Mouse (Mus musculus): Measurements from ENCODE around the gene Brpf1. TPM values are rescaled to one million over a fixed set of nuclear protein-coding genes. Genes with fewer than 3 reads are reported as not detected.

Brpf1 gene
- polyA plus RNA-seq, 1 experiment = 24.2 TPM

DNA sequence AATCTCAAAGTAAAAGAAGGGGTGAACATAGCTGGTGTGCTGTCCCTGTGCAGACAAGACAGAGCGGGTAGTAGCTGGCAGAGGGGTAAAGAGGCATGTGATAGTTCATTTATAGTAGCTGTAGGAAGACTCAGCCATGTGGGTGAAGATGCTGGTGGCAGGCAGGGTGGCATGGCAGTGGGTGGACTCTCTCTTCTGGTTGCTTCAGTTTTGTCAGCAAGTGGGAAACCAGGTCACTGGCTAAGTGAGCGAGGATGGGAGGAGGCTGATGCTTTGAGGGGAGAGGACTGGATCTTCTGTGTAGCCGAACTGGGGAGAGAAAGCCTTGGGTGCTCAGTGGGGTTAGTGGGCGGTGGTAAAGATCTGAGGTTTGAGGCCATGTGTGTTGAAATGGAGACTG lies 19.7 kb upstream of the Brpf1 start:
- DNase-seq (ENCODE audit: low read depth in 1 of 2, low spot score in 2 of 2) = no peak
- Histone ChIP-seq H3K4me1 (ENCODE audit: control insufficient read depth, insufficient read depth, insufficient read length) (peaks cover 1% of the 10 kb centered on the region; the same call in 1 of the 2 replicates), H3K27ac (ENCODE audit: insufficient read depth, low read length) (no peak overlapping the region), H3K36me3 (ENCODE audit: control insufficient read depth, insufficient read depth, low read length) (no peaks in the 10 kb centered on the region), H3K27me3 (ENCODE audit: control insufficient read depth, insufficient read depth, low read length) (peaks cover 4% of the 10 kb centered on the region; the same call in 1 of the 2 replicates), H3K4me3 (ENCODE audit: extremely low read depth, insufficient read depth, insufficient read length) (no peak overlapping the region)
- TF ChIP-seq POLR2A (IDR thresholded peaks at IDR 0.05; ENCODE audit: low read depth, low read length) (no peak), CTCF (IDR thresholded peaks at IDR 0.05; ENCODE audit: extremely low read depth, insufficient read depth, insufficient read length, insufficient replicate concordance) (no peak)
- 80% methylated on average over 4 of the region's 4 CpGs for WGBS

GRCm38 (mm10) chr6:113289346-113289745 lies 17.6 kb upstream of the Brpf1 start:
- Histone ChIP-seq H3K27ac (ENCODE audit: insufficient read depth, low read length) (no peak overlapping the region), H3K4me3 (ENCODE audit: extremely low read depth, insufficient read depth, insufficient read length) (no peak overlapping the region), H3K4me1 (ENCODE audit: control insufficient read depth, insufficient read depth, insufficient read length) (no peaks in the 10 kb centered on the region; the same call in 1 of the 2 replicates), H3K36me3 (ENCODE audit: control insufficient read depth, insufficient read depth, low read length) (no peaks in the 10 kb centered on the region), H3K27me3 (ENCODE audit: control insufficient read depth, insufficient read depth, low read length) (no peaks in the 10 kb centered on the region)
- DNase-seq (ENCODE audit: low read depth in 1 of 2, low spot score in 2 of 2) = no peak
- TF ChIP-seq CTCF (IDR thresholded peaks at IDR 0.05; ENCODE audit: extremely low read depth, insufficient read depth, insufficient read length, insufficient replicate concordance) = no peak
- TF ChIP-seq POLR2A (IDR thresholded peaks at IDR 0.05; ENCODE audit: low read depth, low read length) = no peak
- 82% methylated on average over 15 of the region's 15 CpGs for WGBS

DNA sequence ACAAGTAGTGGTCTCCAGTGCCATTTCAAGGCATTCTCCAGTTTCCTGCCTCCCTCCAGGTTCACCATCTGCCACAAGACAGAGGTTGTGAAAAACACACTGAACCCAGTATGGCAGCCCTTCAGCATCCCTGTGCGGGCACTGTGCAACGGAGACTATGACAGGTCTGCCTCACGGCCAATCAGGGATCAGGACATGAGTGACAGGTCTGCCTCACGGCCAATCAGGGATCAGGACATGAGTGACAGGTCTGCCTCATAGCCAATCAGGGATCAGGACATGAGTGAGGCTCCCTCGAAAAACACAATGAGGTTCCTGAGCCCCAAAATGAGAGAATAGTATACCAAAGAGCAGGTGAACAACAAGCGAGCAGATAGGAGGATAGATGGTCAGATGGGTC lies 16.6 kb upstream of the Brpf1 start:
- no peak for TF ChIP-seq POLR2A (IDR thresholded peaks at IDR 0.05; ENCODE audit: low read depth, low read length)
- Histone ChIP-seq H3K27ac (ENCODE audit: insufficient read depth, low read length) (no peak overlapping the region), H3K4me1 (ENCODE audit: control insufficient read depth, insufficient read depth, insufficient read length) (no peaks in the 10 kb centered on the region), H3K4me3 (ENCODE audit: extremely low read depth, insufficient read depth, insufficient read length) (no peak overlapping the region), H3K27me3 (ENCODE audit: control insufficient read depth, insufficient read depth, low read length) (no peaks in the 10 kb centered on the region), H3K36me3 (ENCODE audit: control insufficient read depth, insufficient read depth, low read length) (no peaks in the 10 kb centered on the region)
- DNase-seq (ENCODE audit: low read depth in 1 of 2, low spot score in 2 of 2) = no peak
- WGBS = 78% methylated on average over 6 of the region's 6 CpGs

DNA sequence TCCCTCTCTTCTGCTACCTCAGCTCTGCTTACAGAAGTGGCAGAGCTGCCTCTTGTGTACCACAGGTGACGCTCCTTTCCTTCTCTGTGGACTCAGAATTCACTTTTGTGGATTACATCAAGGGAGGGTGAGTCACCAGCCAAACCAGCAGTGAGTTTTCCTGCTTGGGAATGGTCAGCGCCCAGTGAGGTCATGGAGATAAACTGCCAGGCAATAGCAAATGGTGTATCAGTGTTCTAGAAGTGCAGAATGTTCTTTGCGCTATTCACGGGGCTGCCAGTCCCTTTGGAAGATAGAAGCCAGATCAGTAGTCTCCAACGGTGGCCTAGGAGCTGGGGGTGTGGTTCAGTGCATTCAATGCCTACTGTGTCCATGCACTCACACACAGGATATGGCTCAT lies 14.0 kb upstream of the Brpf1 start:
- Histone ChIP-seq H3K4me3 (ENCODE audit: extremely low read depth, insufficient read depth, insufficient read length) (no peak overlapping the region), H3K27me3 (ENCODE audit: control insufficient read depth, insufficient read depth, low read length) (no peaks in the 10 kb centered on the region), H3K36me3 (ENCODE audit: control insufficient read depth, insufficient read depth, low read length) (no peaks in the 10 kb centered on the region), H3K27ac (ENCODE audit: insufficient read depth, low read length) (no peak overlapping the region), H3K4me1 (ENCODE audit: control insufficient read depth, insufficient read depth, insufficient read length) (no peaks in the 10 kb centered on the region)
- WGBS = 73% methylated on average over 5 of the region's 5 CpGs
- no peak for DNase-seq (ENCODE audit: low read depth in 1 of 2, low spot score in 2 of 2)
- TF ChIP-seq POLR2A (IDR thresholded peaks at IDR 0.05; ENCODE audit: low read depth, low read length) = no peak
- TF ChIP-seq CTCF (IDR thresholded peaks at IDR 0.05; ENCODE audit: extremely low read depth, insufficient read depth, insufficient read length, insufficient replicate concordance) = no peak

DNA sequence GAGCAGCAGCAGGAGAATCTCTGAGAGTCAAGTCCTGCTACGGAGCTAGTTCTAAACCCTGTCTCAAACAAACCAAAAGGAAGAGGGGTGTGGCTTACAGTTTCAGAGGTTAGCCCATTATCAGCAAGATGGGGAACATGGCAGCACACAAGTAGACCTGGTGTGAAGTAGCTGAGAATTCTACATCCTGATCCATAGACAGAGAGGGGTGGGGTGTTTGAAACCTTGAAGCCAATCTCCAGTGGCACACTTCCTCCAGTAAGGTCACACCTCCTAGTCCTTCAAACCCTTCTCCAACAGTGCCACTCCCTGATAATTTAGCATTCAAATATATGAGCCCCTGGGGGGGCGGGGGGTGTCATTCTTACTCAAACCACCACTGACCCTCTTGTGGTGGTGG lies 10.9 kb upstream of the Brpf1 start:
- no peaks in the 10 kb centered on the region for H3K27me3 ChIP-seq (ENCODE audit: control insufficient read depth, insufficient read depth, low read length)
- H3K4me3 ChIP-seq (ENCODE audit: extremely low read depth, insufficient read depth, insufficient read length) = no peak overlapping the region
- no peak for DNase-seq (ENCODE audit: low read depth in 1 of 2, low spot score in 2 of 2)
- H3K36me3 ChIP-seq (ENCODE audit: control insufficient read depth, insufficient read depth, low read length) = no peaks in the 10 kb centered on the region
- TF ChIP-seq POLR2A (IDR thresholded peaks at IDR 0.05; ENCODE audit: low read depth, low read length) (no peak), CTCF (IDR thresholded peaks at IDR 0.05; ENCODE audit: extremely low read depth, insufficient read depth, insufficient read length, insufficient replicate concordance) (no peak)
- H3K4me1 ChIP-seq (ENCODE audit: control insufficient read depth, insufficient read depth, insufficient read length) = no peaks in the 10 kb centered on the region
- 91% methylated on average over 2 of the region's 2 CpGs for WGBS
- no peak overlapping the region for H3K27ac ChIP-seq (ENCODE audit: insufficient read depth, low read length)

GRCm38 (mm10) chr6:113296639-113297038 lies 10.3 kb upstream of the Brpf1 start:
- TF ChIP-seq POLR2A (IDR thresholded peaks at IDR 0.05; ENCODE audit: low read depth, low read length) = no peak
- TF ChIP-seq CTCF (IDR thresholded peaks at IDR 0.05; ENCODE audit: extremely low read depth, insufficient read depth, insufficient read length, insufficient replicate concordance) = no peak
- H3K36me3 ChIP-seq (ENCODE audit: control insufficient read depth, insufficient read depth, low read length) = no peaks in the 10 kb centered on the region
- DNase-seq (ENCODE audit: low read depth in 1 of 2, low spot score in 2 of 2) = no peak
- 59% methylated on average over 4 of the region's 4 CpGs for WGBS
- H3K4me3 ChIP-seq (ENCODE audit: extremely low read depth, insufficient read depth, insufficient read length) = no peak overlapping the region
- no peak overlapping the region for H3K27ac ChIP-seq (ENCODE audit: insufficient read depth, low read length)
- H3K4me1 ChIP-seq (ENCODE audit: control insufficient read depth, insufficient read depth, insufficient read length) = no peaks in the 10 kb centered on the region
- no peaks in the 10 kb centered on the region for H3K27me3 ChIP-seq (ENCODE audit: control insufficient read depth, insufficient read depth, low read length)

DNA sequence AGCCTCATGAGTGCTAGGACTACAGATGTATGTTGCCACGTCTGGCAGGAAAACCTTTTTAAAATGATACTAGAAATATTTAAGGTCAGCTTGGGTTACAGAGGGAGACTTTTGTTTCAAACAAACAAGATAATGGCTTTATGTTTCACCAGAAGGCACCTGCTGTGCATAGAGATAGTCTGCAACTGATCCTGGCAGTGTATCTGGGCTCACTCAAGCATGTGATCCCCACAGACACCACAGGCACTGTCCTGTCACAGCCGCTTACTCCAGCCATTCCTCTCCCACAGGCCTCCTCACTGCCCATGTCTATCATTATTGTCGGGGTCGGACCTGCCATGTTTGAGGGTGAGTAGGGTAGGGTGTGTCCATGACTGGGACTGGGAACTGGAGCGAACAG lies 5.6 kb upstream of the Brpf1 start:
- no peaks in the 10 kb centered on the region for H3K4me1 ChIP-seq (ENCODE audit: control insufficient read depth, insufficient read depth, insufficient read length)
- H3K27me3 ChIP-seq (ENCODE audit: control insufficient read depth, insufficient read depth, low read length) = no peaks in the 10 kb centered on the region
- H3K27ac ChIP-seq (ENCODE audit: insufficient read depth, low read length) = no peak overlapping the region
- no peak overlapping the region for H3K4me3 ChIP-seq (ENCODE audit: extremely low read depth, insufficient read depth, insufficient read length)
- no peak for DNase-seq (ENCODE audit: low read depth in 1 of 2, low spot score in 2 of 2)
- no peaks in the 10 kb centered on the region for H3K36me3 ChIP-seq (ENCODE audit: control insufficient read depth, insufficient read depth, low read length)
- TF ChIP-seq CTCF (IDR thresholded peaks at IDR 0.05; ENCODE audit: extremely low read depth, insufficient read depth, insufficient read length, insufficient replicate concordance) (no peak), POLR2A (IDR thresholded peaks at IDR 0.05; ENCODE audit: low read depth, low read length) (no peak)
- 90% methylated on average over 5 of the region's 5 CpGs for WGBS
